8 mouse cellular contexts compared by ENCODE assay signal in genomic region chr6:136543164-136543563, GRCm38 (mm10). TPM values are rescaled to one million over a fixed set of nuclear protein-coding genes. Genes with fewer than 3 reads are reported as not detected.
DNase-seq lines count a peak whose midpoint lies in the region; ATAC-seq lines count a peak whose summit lies in the region.

No protein-coding gene starts in this region.

- no peaks in the 10 kb centered on the region for H3K9me3 ChIP-seq in forebrain, embryonic 14.5 days (replicated peaks; ENCODE audit: control insufficient read depth, low read length)
- H3K9me3 ChIP-seq in stomach, embryonic 14.5 days (ENCODE audit: control insufficient read depth, low read depth, low read length) = no peaks in the 10 kb centered on the region

- DNase-seq in adrenal gland, adult 2 months = peak; percentile 67
- no peak for DNase-seq in adrenal gland, adult 18-20 months (ENCODE audit: low spot score in 2 of 2)
- peak; percentile 58 for DNase-seq in cerebellum, adult 11 months
- peak; percentile 90 for DNase-seq in forebrain, embryonic 14.5 days (ENCODE audit: low spot score)
- DNase-seq in heart, postnatal 36 days = peak; percentile 65 to 69
- peak; percentile 42 to 58 for DNase-seq in layer of hippocampus, postnatal 10 days (ENCODE audit: low spot score in 2 of 2)
- peak; percentile 77 to 81 for DNase-seq in lung, postnatal 4 days

- no peak overlapping the region for H3K4me3 ChIP-seq in forebrain, embryonic 14.5 days (ENCODE audit: low read depth, low read length)
- H3K4me3 ChIP-seq in stomach, embryonic 14.5 days (ENCODE audit: low read depth, low read length) = no peak overlapping the region

- peak overlapping the region; percentile 83 for H3K27ac ChIP-seq in forebrain, embryonic 14.5 days (ENCODE audit: low read depth, low read length)
- H3K27ac ChIP-seq in stomach, embryonic 14.5 days (ENCODE audit: low read length) = peak overlapping the region; percentile 64; the same call in 1 of the 2 replicates

- ATAC-seq in forebrain, embryonic 14.5 days = peak; percentile 86
- ATAC-seq in stomach, embryonic 14.5 days (ENCODE audit: insufficient number of reproducible peaks, insufficient read depth, low FRiP score, low read depth) = peak; percentile 71; the same call in 1 of the 2 replicates

- H3K27me3 ChIP-seq in forebrain, embryonic 14.5 days (replicated peaks; ENCODE audit: control insufficient read depth, insufficient read depth, low read length) = no peaks in the 10 kb centered on the region
- no peaks in the 10 kb centered on the region for H3K27me3 ChIP-seq in stomach, embryonic 14.5 days (ENCODE audit: control insufficient read depth, insufficient read depth, low read length)

- intact Hi-C loops in heart, postnatal 36 days (cut with DNase I) = loop anchor here (2.0 kb wide), 1 partner anchor 22 kb away; no protein-coding TSS in a partner anchor

- peaks cover 29% of the 10 kb centered on the region for H3K4me1 ChIP-seq in forebrain, embryonic 14.5 days (ENCODE audit: control insufficient read depth, insufficient read depth, low read length)
- H3K4me1 ChIP-seq in stomach, embryonic 14.5 days (ENCODE audit: control insufficient read depth, insufficient read depth, low read length) = peaks cover 18% of the 10 kb centered on the region

- H3K4me2 ChIP-seq in forebrain, embryonic 14.5 days (ENCODE audit: low read length) = peak overlapping the region; percentile 36
- peak overlapping the region; percentile 36 for H3K4me2 ChIP-seq in stomach, embryonic 14.5 days (replicated peaks; ENCODE audit: low read depth, low read length)

- H3K9ac ChIP-seq in forebrain, embryonic 14.5 days (ENCODE audit: low read length) = no peak overlapping the region
- no peak overlapping the region for H3K9ac ChIP-seq in stomach, embryonic 14.5 days (replicated peaks; ENCODE audit: low read depth, low read length)

- 4% methylated on average over 6 of the region's 6 CpGs for WGBS in forebrain, embryonic 14.5 days
- 8% methylated on average over 6 of the region's 6 CpGs for WGBS in stomach, embryonic 14.5 days

- H3K36me3 ChIP-seq in forebrain, embryonic 14.5 days (ENCODE audit: control insufficient read depth, insufficient read depth, low read length) = 0 out of 2 replicates have a peak, but pooled peaks cover 9% of the 10 kb centered on the region
- peaks cover 4% of the 10 kb centered on the region; the same call in 1 of the 2 replicates for H3K36me3 ChIP-seq in stomach, embryonic 14.5 days (ENCODE audit: control insufficient read depth, insufficient read depth, low read length)

RNA-seq across cellular contexts. Expression of gene Atf7ip, which starts 37.2 kb away (rescaled TPM):
- total RNA-seq in adrenal gland, adult 2 months (2021) = 10 to 100 TPM; 60.9 to 62.4 TPM
- polyA plus RNA-seq in adrenal gland, adult 2 months (2012; rRNA removed) = 16.4 and 21.6 TPM in 2 replicates
- 10 to 100 TPM; 34.9 to 50.4 TPM for total RNA-seq in adrenal gland, adult 18-20 months (2021)
- 27.1 and 42.0 TPM in 2 replicates for polyA plus RNA-seq in forebrain, embryonic 14.5 days (2014; fragmentation: Nextera tagmentation; extraction: Ambion mirVana)
- total RNA-seq in heart, postnatal 36 days (2021) = 10 to 100 TPM; 78.1 to 88.5 TPM
- 100 to 1,000 TPM; 139 to 148 TPM for total RNA-seq in layer of hippocampus, postnatal 10 days (2021)
- 49.9 and 59.3 TPM in 2 replicates for polyA plus RNA-seq in stomach, embryonic 14.5 days (2014; fragmentation: Nextera tagmentation; extraction: Ambion mirVana)

Comparison
In these comparisons a context has a peak if more than half of its experiments do, and no peak if none do; other contexts are left out.
1. DNase-seq: peak in adrenal gland, adult 2 months (single experiment), cerebellum, adult 11 months (single experiment), forebrain, embryonic 14.5 days (single experiment), heart, postnatal 36 days (2 of 2), layer of hippocampus, postnatal 10 days (2 of 2) and lung, postnatal 4 days (2 of 2); none in adrenal gland, adult 18-20 months (0 of 2).